Mouse (Mus musculus) midbrain, embryonic 12.5 days (tissue): ENCODE measurements around the gene Bfsp2. TPM values are rescaled to one million over a fixed set of nuclear protein-coding genes. Genes with fewer than 3 reads are reported as not detected.

Experiments used
- ATAC-seq: fragments of 200-750 bp; cut with Nextera tagmentation; 2 replicates; pipeline ENCODE4 v1.8.0; 2017; ENCODE audit warnings: low read depth, moderate TSS enrichment, moderate library complexity; ENCODE audit not compliant: low FRiP score
- H3K27ac ChIP-seq: fragments of 300-500 bp; sonication (generic); replicated peaks from 2 replicates; pipeline ENCODE4 v1.5.1; 2016; ENCODE audit warnings: mild to moderate bottlenecking
- H3K27me3 ChIP-seq: fragments of 300-500 bp; sonication (generic); 2 replicates; pipeline ENCODE4 v1.6.1; 2016; ENCODE audit warnings: mild to moderate bottlenecking
- H3K36me3 ChIP-seq: fragments of 300-500 bp; sonication (generic); 2 replicates; pipeline ENCODE4 v1.6.1; 2016
- H3K4me1 ChIP-seq: fragments of 300-500 bp; sonication (generic); 2 replicates; pipeline ENCODE4 v1.6.1; 2016
- H3K4me2 ChIP-seq: fragments of 300-500 bp; sonication (generic); replicated peaks from 2 replicates; pipeline ENCODE4 v1.6.1; 2016; ENCODE audit warnings: mild to moderate bottlenecking, moderate library complexity
- H3K4me3 ChIP-seq: fragments of 300-500 bp; sonication (generic); 2 replicates; pipeline ENCODE4 v1.5.1; 2016; ENCODE audit warnings: mild to moderate bottlenecking
- H3K9ac ChIP-seq: fragments of 300-500 bp; sonication (generic); replicated peaks from 2 replicates; pipeline ENCODE4 v1.6.1; 2016; ENCODE audit warnings: mild to moderate bottlenecking, moderate library complexity
- H3K9me3 ChIP-seq: fragments of 300-500 bp; sonication (generic); 2 replicates; pipeline ENCODE4 v1.6.1; 2016; ENCODE audit warnings: mild to moderate bottlenecking
- WGBS: fragments of 180-500 bp; shearing (Covaris S2); methylation state at CpG from one replicate; pipeline ENCODE4 v1.1.7; 2016; 5-methylcytosine and 5-hydroxymethylcytosine counted together
- polyA plus RNA-seq: library from polyadenylated mRNA; unstranded; fragments of >200 nt; fragmentation: Nextera tagmentation; extraction: Ambion mirVana; gene quantifications from 2 replicates; pipeline ENCODE4 v1.2.1, GENCODE M21; 2016

Gene Bfsp2
- polyA plus RNA-seq, 1 experiment from 2014 or later = 5.5 TPM

- 64% methylated on average over 7 of the region's 7 CpGs for WGBS
- H3K27me3 ChIP-seq = no peaks in the 10 kb centered on the region
- H3K9ac ChIP-seq = no peak overlapping the region
- no peak overlapping the region for H3K4me3 ChIP-seq
- no peaks in the 10 kb centered on the region for H3K9me3 ChIP-seq
- H3K4me1 ChIP-seq = 0 out of 2 replicates have a peak, but pooled peaks cover 3% of the 10 kb centered on the region
- H3K36me3 ChIP-seq = no peaks in the 10 kb centered on the region
- H3K4me2 ChIP-seq = no peak overlapping the region
- H3K27ac ChIP-seq = no peak overlapping the region
- ATAC-seq = no peak
Observed at GRCm38 (mm10) chr9:103376346-103377320, 103.6 kb downstream of the Bfsp2 start.

Other genes starting within 250 kb of the Bfsp2 start
- gene Trf, start 250.0 kb downstream of the Bfsp2 start, polyA plus RNA-seq = 16.9 and 20.6 TPM in 2 replicates
- gene 1300017J02Rik, start 175.3 kb downstream of the Bfsp2 start, polyA plus RNA-seq = 2.5 and 3.0 TPM in 2 replicates
- 77.6 and 79.2 TPM in 2 replicates for gene Topbp1, start 175.2 kb downstream of the Bfsp2 start, polyA plus RNA-seq
- gene Cdv3, start 114.6 kb downstream of the Bfsp2 start, polyA plus RNA-seq = 100 and 111 TPM in 2 replicates